Mouse (Mus musculus) MEL (cell line): ENCODE measurements around the gene 1500009C09Rik. TPM values are rescaled to one million over a fixed set of nuclear protein-coding genes. Genes with fewer than 3 reads are reported as not detected.

Experiments
- DNase-seq: peaks from one replicate; pipeline ENCODE4 v3.0.0; 2011; ENCODE audit warnings: low read depth, low spot score
- H3K27ac ChIP-seq: 2 replicates; pipeline ENCODE4 v1.5.1; 2012; ENCODE audit warnings: low read depth, mild to moderate bottlenecking, control low read depth, low read length, moderate library complexity; ENCODE audit not compliant: control insufficient read depth
- H3K27me3 ChIP-seq, 2 experiments: fragments of 150-350 bp in 1 of 2; sonication (generic) in 1 of 2; 2 replicates each; pipeline ENCODE4 v1.6.1; 2012; ENCODE audit warnings: low read length in 2 of 2, mild to moderate bottlenecking in 2 of 2, improper control_type of control experiment in 1 of 2, moderate library complexity in 1 of 2; ENCODE audit not compliant: insufficient read depth in 2 of 2, control insufficient read depth in 1 of 2
- H3K36me3 ChIP-seq, 2 experiments: 2 replicates each; pipeline ENCODE4 v1.6.1; 2012 to 2014; ENCODE audit warnings: low read length in 2 of 2, improper control_type of control experiment in 1 of 2, inconsistent platforms in 1 of 2, mild to moderate bottlenecking in 1 of 2; ENCODE audit not compliant: insufficient read depth in 2 of 2, control insufficient read depth in 1 of 2
- H3K4me1 ChIP-seq, 2 experiments: fragments of 150-350 bp in 1 of 2; sonication (generic) in 1 of 2; 2 replicates each; pipeline ENCODE4 v1.6.1; 2012; ENCODE audit warnings: low read length in 2 of 2, improper control_type of control experiment in 1 of 2, mild to moderate bottlenecking in 1 of 2; ENCODE audit not compliant: insufficient read depth in 2 of 2, control insufficient read depth in 1 of 2
- H3K4me3 ChIP-seq, 2 experiments: fragments of 150-350 bp in 1 of 2; sonication (generic) in 1 of 2; 2 replicates each; pipeline ENCODE4 v1.5.1; 2012; ENCODE audit warnings: low read depth in 2 of 2, low read length in 2 of 2, mild to moderate bottlenecking in 2 of 2, moderate library complexity in 2 of 2, control low read depth in 1 of 2, improper control_type of control experiment in 1 of 2; ENCODE audit not compliant: control insufficient read depth in 1 of 2, insufficient read depth in 1 of 2
- H3K79me2 ChIP-seq: 2 replicates; pipeline ENCODE4 v1.6.1; 2012; ENCODE audit warnings: mild to moderate bottlenecking, low read length, moderate library complexity; ENCODE audit not compliant: control insufficient read depth, poor library complexity, insufficient read depth
- H3K9ac ChIP-seq: 2 replicates; pipeline ENCODE4 v1.6.1; 2012; ENCODE audit warnings: low read depth, mild to moderate bottlenecking, control low read depth, low read length, moderate library complexity; ENCODE audit not compliant: control insufficient read depth, poor library complexity, severe bottlenecking
- H3K9me3 ChIP-seq: fragments of 150-350 bp; sonication (generic); replicated peaks from 2 replicates; pipeline ENCODE4 v1.6.1; 2012; ENCODE audit warnings: mild to moderate bottlenecking, low read length, improper control_type of control experiment, moderate library complexity; ENCODE audit not compliant: insufficient read depth
- CHD1 ChIP-seq: IDR thresholded peaks from 2 replicates; pipeline ENCODE4 v1.6.1; 2012; ENCODE audit warnings: low read depth, mild to moderate bottlenecking, inconsistent platforms, low read length, improper control_type of control experiment
- CTCF ChIP-seq, 3 experiments: IDR thresholded peaks in 2 of 3; conservative IDR thresholded peaks in 1 of 3; 2 replicates each; pipeline ENCODE4 v1.5.1; 2011 to 2012; ENCODE audit warnings: low read length in 3 of 3, low read depth in 2 of 3, mild to moderate bottlenecking in 2 of 3, improper control_type of control experiment in 1 of 3, inconsistent platforms in 1 of 3, mixed read lengths in 1 of 3, moderate library complexity in 1 of 3; ENCODE audit not compliant: control insufficient read depth in 1 of 3, insufficient read depth in 1 of 3, poor library complexity in 1 of 3, severe bottlenecking in 1 of 3
- ELF1 ChIP-seq: IDR thresholded peaks from 2 replicates; pipeline ENCODE4 v1.6.1; 2014; ENCODE audit warnings: low read depth, mild to moderate bottlenecking, inconsistent platforms, low read length, improper control_type of control experiment, moderate library complexity
- EP300 ChIP-seq, 2 experiments: IDR thresholded peaks; 2 replicates each; pipeline ENCODE4 v1.6.1; 2011; ENCODE audit warnings: improper control_type of control experiment in 2 of 2, low read length in 2 of 2, low read depth in 1 of 2, mild to moderate bottlenecking in 1 of 2
- GABPA ChIP-seq: IDR thresholded peaks from 2 replicates; pipeline ENCODE4 v1.6.1; 2012; ENCODE audit warnings: low read depth, mild to moderate bottlenecking, inconsistent platforms, low read length, improper control_type of control experiment, moderate library complexity
- MAFK ChIP-seq: IDR thresholded peaks from 2 replicates; pipeline ENCODE4 v1.6.1; 2011; ENCODE audit warnings: low read depth, mild to moderate bottlenecking, low read length, improper control_type of control experiment, borderline replicate concordance
- MXI1 ChIP-seq: IDR thresholded peaks from 2 replicates; pipeline ENCODE4 v1.6.1; 2011; ENCODE audit warnings: mild to moderate bottlenecking, low read depth, low read length, improper control_type of control experiment
- NELFE ChIP-seq: IDR thresholded peaks from 2 replicates; pipeline ENCODE4 v1.6.1; 2011; ENCODE audit warnings: low read depth, low read length, improper control_type of control experiment
- POLR2A ChIP-seq, 2 experiments: IDR thresholded peaks; 2 replicates each; pipeline ENCODE4 v1.6.1; 2011 to 2012; ENCODE audit warnings: low read length in 2 of 2, mild to moderate bottlenecking in 2 of 2, control low read depth in 1 of 2, improper control_type of control experiment in 1 of 2, low read depth in 1 of 2, moderate library complexity in 1 of 2; ENCODE audit not compliant: control insufficient read depth in 1 of 2, insufficient read depth in 1 of 2, poor library complexity in 1 of 2
- POLR2AphosphoS2 ChIP-seq: IDR thresholded peaks from 2 replicates; pipeline ENCODE4 v1.6.1; 2011; ENCODE audit warnings: low read length, improper control_type of control experiment
- RAD21 ChIP-seq: IDR thresholded peaks from 2 replicates; pipeline ENCODE4 v1.6.1; 2011; ENCODE audit warnings: mild to moderate bottlenecking, low read depth, low read length, improper control_type of control experiment
- SIN3A ChIP-seq: IDR thresholded peaks from 2 replicates; pipeline ENCODE4 v1.6.1; 2012; ENCODE audit warnings: low read length, improper control_type of control experiment, inconsistent platforms
- SMC3 ChIP-seq: IDR thresholded peaks from 2 replicates; pipeline ENCODE4 v1.6.1; 2011; ENCODE audit warnings: low read depth, low read length, improper control_type of control experiment
- TBP ChIP-seq: IDR thresholded peaks from 2 replicates; pipeline ENCODE4 v1.8.0; 2011; ENCODE audit warnings: low read depth, low read length, improper control_type of control experiment
- TCF12 ChIP-seq: IDR thresholded peaks from 2 replicates; pipeline ENCODE4 v1.6.1; 2014; ENCODE audit warnings: low read depth, mild to moderate bottlenecking, inconsistent platforms, low read length, improper control_type of control experiment, moderate library complexity
- USF1 ChIP-seq: IDR thresholded peaks from 2 replicates; pipeline ENCODE4 v1.6.1; 2014; ENCODE audit warnings: low read depth, mild to moderate bottlenecking, inconsistent platforms, low read length, improper control_type of control experiment, moderate library complexity
- ZC3H11A ChIP-seq: IDR thresholded peaks from 2 replicates; pipeline ENCODE4 v1.6.1; 2012; ENCODE audit warnings: low read depth, mild to moderate bottlenecking, inconsistent platforms, low read length, improper control_type of control experiment
- ZMIZ1 ChIP-seq: IDR thresholded peaks from 2 replicates; pipeline ENCODE4 v1.6.1; 2012; ENCODE audit warnings: low read depth, mild to moderate bottlenecking, inconsistent platforms, low read length, improper control_type of control experiment, moderate library complexity
- ZNF384 ChIP-seq: IDR thresholded peaks from 2 replicates; pipeline ENCODE4 v1.6.1; 2012; ENCODE audit warnings: low read depth, mild to moderate bottlenecking, inconsistent platforms, low read length, improper control_type of control experiment
- polyA plus RNA-seq, 2 experiments: library from polyadenylated mRNA; stranded (reverse) in 1 of 2; unstranded in 1 of 2; fragments of >175 nt in 1 of 2; fragments of >200 nt in 1 of 2; gene quantifications; 2 replicates each; pipeline versions ENCODE4 v1.2.1 to v1.2.4; 2012; ENCODE audit warnings: low replicate concordance in 2 of 2, low read depth in 1 of 2; ENCODE audit not compliant: insufficient read length in 2 of 2, insufficient read depth in 1 of 2, missing spikeins in 1 of 2
- total RNA-seq: library from RNA; depleted of rRNA; stranded (reverse); fragments of 300-350 nt; gene quantifications from 2 replicates; pipeline ENCODE4 v1.2.3, GENCODE M21; 2012

The 1500009C09Rik gene
- total and polyA plus RNA-seq, 3 experiments, result not detected

GRCm38 (mm10) chr15:82210801-82211200 is 41.4 kb upstream of the 1500009C09Rik start:
- TF ChIP-seq EP300 (IDR thresholded peaks at IDR 0.05; ENCODE audit: low read depth in 1 of 2, low read length in 2 of 2) (no peak), TBP (no peak), ZNF384 (no peak), MXI1 (no peak), MAFK (no peak)
- TF ChIP-seq, all 39 proteins: peak for 0
- Histone ChIP-seq H3K4me1 (no peaks in the 10 kb centered on the region), H3K9me3 (no peaks in the 10 kb centered on the region), H3K36me3 (no peaks in the 10 kb centered on the region), H3K79me2 (no peaks in the 10 kb centered on the region), H3K4me3 (no peak overlapping the region), H3K9ac (no peak overlapping the region), H3K27me3 (no peaks in the 10 kb centered on the region), H3K27ac (no peak overlapping the region)
- DNase-seq, result no peak

- Histone ChIP-seq H3K27me3 (no peaks in the 10 kb centered on the region), H3K9ac (no peak overlapping the region), H3K27ac (no peak overlapping the region), H3K4me3 (no peak overlapping the region), H3K4me1 (no peaks in the 10 kb centered on the region), H3K79me2 (no peaks in the 10 kb centered on the region), H3K9me3 (no peaks in the 10 kb centered on the region), H3K36me3 (no peaks in the 10 kb centered on the region)
- DNase-seq, result no peak
- no peak for TF ChIP-seq RAD21
- no peak for TF ChIP-seq POLR2A (IDR thresholded peaks at IDR 0.05; ENCODE audit: control insufficient read depth in 1 of 2, insufficient read depth in 1 of 2, low read depth in 1 of 2, low read length in 2 of 2, poor library complexity in 1 of 2)
- no peak for TF ChIP-seq USF1
- TF ChIP-seq TCF12, result no peak
- TF ChIP-seq CTCF (IDR thresholded peaks at IDR 0.05 in 2 of 3, conservative IDR thresholded peaks at IDR 0.05 in 1 of 3; ENCODE audit: control insufficient read depth in 1 of 3, insufficient read depth in 1 of 3, low read depth in 2 of 3, low read length in 3 of 3, poor library complexity in 1 of 3, severe bottlenecking in 1 of 3), result no peak
- no peak for TF ChIP-seq SMC3
- no peak for TF ChIP-seq ELF1
- no peak for TF ChIP-seq SIN3A
- no peak for TF ChIP-seq ZMIZ1
- TF ChIP-seq GABPA, result no peak
- no peak for TF ChIP-seq NELFE
- TF ChIP-seq CHD1, result no peak
- no peak for TF ChIP-seq POLR2AphosphoS2
- TF ChIP-seq ZC3H11A, result no peak
Measured at GRCm38 (mm10) chr15:82211281-82211680, 40.9 kb upstream of the 1500009C09Rik start.
